14 mouse cellular contexts compared by ENCODE assay signal in the genomic region with DNA sequence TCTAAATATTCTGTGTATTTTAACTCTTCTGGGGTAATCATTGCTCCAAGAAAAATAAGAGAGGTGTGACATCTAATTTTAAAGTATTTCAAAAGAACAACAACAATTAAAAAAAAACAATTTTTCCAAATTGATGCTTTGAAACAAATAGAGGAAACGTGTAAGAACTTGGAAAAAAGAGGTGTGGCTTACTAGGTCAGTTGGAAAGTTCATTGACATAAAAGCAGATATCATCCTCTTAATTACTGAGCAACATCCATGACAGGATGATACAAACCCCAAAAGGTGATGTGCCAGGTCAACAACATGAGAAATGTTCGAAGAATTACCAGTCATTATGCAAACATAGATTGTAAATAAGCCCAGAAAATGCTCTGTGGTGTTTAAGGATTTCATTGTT. TPM values are rescaled to one million over a fixed set of nuclear protein-coding genes. Genes with fewer than 3 reads are reported as not detected.
"Had no signal": no experiment of that assay in that cellular context is flagged by ENCODE, and none has a peak within 500 bp of the region (broad histone marks: within the 10 kb centered on the region; RNA-seq: fewer than 3 reads in every experiment).

Gene Gm16485, plus strand, starts transcription at position 301 of the 400 bp plus-strand sequence.

- DNase-seq: gastrocnemius, postnatal 25 days; heart, adult 18-20 months; heart, postnatal 10 days; heart, postnatal 4 days; kidney, adult 18-20 months; kidney, adult 8-10 months; kidney, postnatal 10 days; kidney, postnatal 25 days; kidney, postnatal 4 days; liver had no signal

RNA-seq across cellular contexts. Expression of gene Gm16485, which starts in this region (rescaled TPM):
- total RNA-seq: gastrocnemius, adult 8-10 months; gastrocnemius, postnatal 25 days; granulocyte monocyte progenitor cell, adult 5-6 weeks; heart, adult 18-20 months; heart, adult 8-10 months; heart, postnatal 10 days; heart, postnatal 25 days; heart, postnatal 4 days had no signal
